Mouse (Mus musculus): Measurements from ENCODE around the gene Supt4a. TPM values are rescaled to one million over a fixed set of nuclear protein-coding genes. Genes with fewer than 3 reads are reported as not detected.
A peak's percentile ranks its signal among the peaks of the same experiment; 100 is the strongest.

Supt4a gene
- polyA plus RNA-seq, 1 experiment from 2014 or later: 163 TPM

MicroRNA genes within 50 kb of the gene (microRNA counts, 519-probe panel; counts per million panel counts)
- 5,130 counts per million, percentile 57 among the panel's probes with 10 or more counts for microRNA mmu-miR-142-3p
- not detected for microRNA mmu-miR-142-5p

Small RNAs within 50 kb of the gene (microRNA-seq; reads per million reads assigned to microRNA genes)
- gene Mir142 (not detected), gene Mir142b (not detected)

Other genes starting within 250 kb of the Supt4a start
- gene Gm11492, start 170.9 kb upstream of the Supt4a start, polyA plus RNA-seq (2014; fragmentation: Nextera tagmentation; extraction: Ambion mirVana): not detected in 2 replicates
- 9.0 and 11.4 TPM in 2 replicates for gene Sept4, start 168.6 kb upstream of the Supt4a start, polyA plus RNA-seq (2014; fragmentation: Nextera tagmentation; extraction: Ambion mirVana)
- gene Mtmr4, start 145.4 kb upstream of the Supt4a start, polyA plus RNA-seq (2014; fragmentation: Nextera tagmentation; extraction: Ambion mirVana): 68.3 and 72.9 TPM in 2 replicates
- 0.15 and 0.31 TPM in 2 replicates for gene Hsf5, start 120.4 kb upstream of the Supt4a start, polyA plus RNA-seq (2014; fragmentation: Nextera tagmentation; extraction: Ambion mirVana)
- gene Rnf43, start 74.8 kb upstream of the Supt4a start, polyA plus RNA-seq (2014; fragmentation: Nextera tagmentation; extraction: Ambion mirVana): 0.61 and 2.0 TPM in 2 replicates
- gene Tspoap1, start 23.0 kb downstream of the Supt4a start, polyA plus RNA-seq (2014; fragmentation: Nextera tagmentation; extraction: Ambion mirVana): 7.0 and 9.0 TPM in 2 replicates
- 2.6 and 2.9 TPM in 2 replicates for gene Mpo, start 56.0 kb downstream of the Supt4a start, polyA plus RNA-seq (2014; fragmentation: Nextera tagmentation; extraction: Ambion mirVana)
- 0.27 and 0.57 TPM in 2 replicates for gene Lpo, start 90.7 kb downstream of the Supt4a start, polyA plus RNA-seq (2014; fragmentation: Nextera tagmentation; extraction: Ambion mirVana)
- 11.0 and 12.1 TPM in 2 replicates for gene Mks1, start 115.7 kb downstream of the Supt4a start, polyA plus RNA-seq (2014; fragmentation: Nextera tagmentation; extraction: Ambion mirVana)
- not detected in 2 replicates for gene Epx, start 138.0 kb downstream of the Supt4a start, polyA plus RNA-seq (2014; fragmentation: Nextera tagmentation; extraction: Ambion mirVana)
- gene Olfr462, start 154.7 kb downstream of the Supt4a start, polyA plus RNA-seq (2014; fragmentation: Nextera tagmentation; extraction: Ambion mirVana): not detected in 2 replicates
- not detected in 2 replicates for gene Olfr463, start 159.8 kb downstream of the Supt4a start, polyA plus RNA-seq (2014; fragmentation: Nextera tagmentation; extraction: Ambion mirVana)
- not detected in 2 replicates for gene Olfr464, start 183.4 kb downstream of the Supt4a start, polyA plus RNA-seq (2014; fragmentation: Nextera tagmentation; extraction: Ambion mirVana)
- 20.5 and 22.6 TPM in 2 replicates for gene Dynll2, start 250.0 kb downstream of the Supt4a start, polyA plus RNA-seq (2014; fragmentation: Nextera tagmentation; extraction: Ambion mirVana)